Mouse (Mus musculus) ovary, postnatal 14 days (tissue): Measurements from ENCODE around the gene Msto1.
"Not testable (repeated sequence)": the region's sequence is repeated elsewhere in the genome, so short reads cannot be mapped to it uniquely, and the experiment has no call there.

Experiments
- DNase-seq: peaks from one replicate; pipeline ENCODE4 v3.0.0; 2022; ENCODE audit warnings: low spot score

The Msto1 gene

DNA sequence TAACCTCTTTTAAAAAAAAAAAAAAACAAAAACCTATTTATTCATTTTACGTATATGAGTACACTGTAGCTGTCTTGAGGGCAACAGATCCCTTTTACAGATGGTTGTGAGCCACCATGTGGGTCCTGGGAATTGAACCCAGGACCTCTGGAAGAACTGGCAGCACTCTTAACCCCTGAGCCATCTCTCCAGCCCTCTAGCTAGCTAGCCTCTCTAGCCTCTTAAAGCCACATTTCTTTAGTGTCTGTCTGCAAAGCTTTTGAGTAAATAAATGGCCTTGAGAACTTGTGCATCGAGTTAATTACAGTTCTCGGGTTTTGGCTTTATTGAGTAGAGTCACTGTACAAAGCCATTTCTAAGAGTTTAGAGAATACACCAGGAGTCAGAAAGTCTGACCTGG is 9.0 kb downstream of the Msto1 start:
- no peak for DNase-seq

DNA sequence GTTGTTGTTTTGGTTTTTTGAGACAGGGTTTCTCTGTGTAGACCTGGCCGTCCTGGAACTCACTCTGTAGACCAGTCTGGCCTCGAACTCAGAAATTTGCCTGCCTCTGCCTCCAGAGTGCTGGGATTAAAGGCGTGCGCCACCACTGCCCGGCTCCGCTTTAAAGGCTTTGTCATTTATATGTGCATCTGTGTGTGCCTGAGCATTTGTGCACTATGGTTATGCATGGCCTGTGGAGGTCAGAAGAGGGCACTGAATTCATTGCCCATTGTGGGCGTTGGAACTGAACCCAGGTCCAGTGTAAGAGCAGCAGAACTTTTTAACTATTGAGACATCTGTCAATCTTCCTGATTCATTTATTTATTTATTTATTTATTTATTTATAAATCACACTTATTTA is 20.8 kb downstream of the Msto1 start:
- DNase-seq = not testable (repeated sequence)

GRCm38 (mm10) chr3:88882536-88882935 is 31.3 kb downstream of the Msto1 start:
- DNase-seq = not testable (repeated sequence)

- DNase-seq = not testable (repeated sequence)
Measured at GRCm38 (mm10) chr3:88868449-88868848, 45.4 kb downstream of the Msto1 start.

- DNase-seq = not testable (repeated sequence)
Measured at GRCm38 (mm10) chr3:88867177-88867576, 46.6 kb downstream of the Msto1 start.

GRCm38 (mm10) chr3:88866735-88867134 is 47.1 kb downstream of the Msto1 start:
- not testable (repeated sequence) for DNase-seq

- DNase-seq = no peak
Measured at GRCm38 (mm10) chr3:88862129-88862528, 51.7 kb downstream of the Msto1 start.

DNA sequence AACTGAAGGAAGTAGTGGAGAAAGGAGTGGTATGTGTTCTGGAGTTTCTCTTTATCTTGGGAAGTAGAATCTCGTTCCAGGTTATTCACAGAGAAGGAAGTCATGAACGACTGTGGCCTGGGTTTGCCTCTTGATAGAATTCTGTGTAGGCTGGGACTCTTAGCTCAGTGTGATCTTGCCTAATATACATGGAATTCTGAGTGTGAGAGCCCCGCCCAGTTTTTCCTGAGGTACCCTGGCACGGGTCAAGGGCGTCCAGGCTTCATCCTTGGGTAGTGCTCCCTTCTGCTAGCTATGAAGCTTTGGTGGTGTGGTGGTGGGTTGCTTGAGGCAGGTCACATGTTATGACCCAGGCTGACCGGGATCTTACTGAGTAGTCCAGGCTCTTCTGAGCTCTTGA is 58.0 kb downstream of the Msto1 start:
- DNase-seq = no peak
